Mouse (Mus musculus) kidney, adult 2 months (tissue): ENCODE measurements at regions not wholly inside any gene's neighbourhood (a gene's known extent, or its start where the extent isn't known, plus 50 kb on each side); places are given as distances from the start of the nearest gene placed in this dataset.

Source experiments
- CTCF ChIP-seq: fragments of 200-500 bp; conservative IDR thresholded peaks from 2 replicates; pipeline ENCODE4 v1.5.1; 2011; ENCODE audit warnings: low read depth, mild to moderate bottlenecking, control low read depth, low read length, moderate library complexity, mixed read lengths; ENCODE audit not compliant: insufficient read depth, insufficient read length
- POLR2A ChIP-seq: fragments of 200-500 bp; IDR thresholded peaks from one replicate; pipeline ENCODE4 v1.6.1; 2011; ENCODE audit warnings: low read depth, low read length, control low read depth

GRCm38 (mm10) chr10:21452611-21453010 is 75.5 kb downstream of the Aldh8a1 start:
- TF ChIP-seq CTCF (no peak), POLR2A (no peak)
